Mouse (Mus musculus) midbrain, postnatal 0 days (tissue): ENCODE results near the gene Irf2bp2. TPM values are rescaled to one million over a fixed set of nuclear protein-coding genes. Genes with fewer than 3 reads are reported as not detected.
A peak's percentile ranks its signal among the peaks of the same experiment; 100 is the strongest.

ENCODE experiments used
- ATAC-seq: fragments of 200-750 bp; cut with Nextera tagmentation; 2 replicates; pipeline ENCODE4 v1.8.0; 2017; ENCODE audit warnings: moderate number of reproducible peaks, mild to moderate bottlenecking, moderate TSS enrichment, moderate library complexity; ENCODE audit not compliant: low FRiP score
- DNase-seq: peaks from one replicate; pipeline ENCODE4 v3.0.0-alpha.2; 2015; ENCODE audit warnings: low spot score
- H3K27ac ChIP-seq: fragments of 300-500 bp; sonication (generic); 2 replicates; pipeline ENCODE4 v1.5.1; 2014; ENCODE audit warnings: low read depth, mild to moderate bottlenecking, low read length, mixed read lengths
- H3K27me3 ChIP-seq: fragments of 300-500 bp; sonication (generic); 2 replicates; pipeline ENCODE4 v1.6.1; 2014; ENCODE audit warnings: low read length, control low read depth, mixed read lengths; ENCODE audit not compliant: insufficient read depth
- H3K36me3 ChIP-seq: fragments of 300-500 bp; sonication (generic); 2 replicates; pipeline ENCODE4 v1.6.1; 2014; ENCODE audit warnings: low read length, control low read depth, mixed read lengths; ENCODE audit not compliant: insufficient read depth
- H3K4me1 ChIP-seq: fragments of 300-500 bp; sonication (generic); 2 replicates; pipeline ENCODE4 v1.6.1; 2014; ENCODE audit warnings: mild to moderate bottlenecking, control low read depth, antibody characterized with exemption, low read length, mixed read lengths; ENCODE audit not compliant: insufficient read depth
- H3K4me2 ChIP-seq: fragments of 300-500 bp; sonication (generic); 2 replicates; pipeline ENCODE4 v1.6.1; 2014; ENCODE audit warnings: low read depth, mild to moderate bottlenecking, low read length, mixed read lengths; ENCODE audit not compliant: poor library complexity, severe bottlenecking
- H3K4me3 ChIP-seq: fragments of 300-500 bp; sonication (generic); 2 replicates; pipeline ENCODE4 v1.5.1; 2014; ENCODE audit warnings: low read depth, mild to moderate bottlenecking, low read length, moderate library complexity
- H3K9ac ChIP-seq: fragments of 300-500 bp; sonication (generic); replicated peaks from 2 replicates; pipeline ENCODE4 v1.6.1; 2014; ENCODE audit warnings: mild to moderate bottlenecking, low read length, moderate library complexity, mixed read lengths; ENCODE audit not compliant: poor library complexity, severe bottlenecking
- H3K9me3 ChIP-seq: fragments of 300-500 bp; sonication (generic); 2 replicates; pipeline ENCODE4 v1.6.1; 2016; ENCODE audit warnings: low read length, control low read depth
- CTCF ChIP-seq: IDR thresholded peaks from 2 replicates; pipeline ENCODE4 v1.5.1; 2016; ENCODE audit warnings: antibody characterized with exemption, mild to moderate bottlenecking
- WGBS: fragments of 180-500 bp; shearing (Covaris S2); extraction: QIAGEN DNeasy Blood & Tissue Kit; methylation state at CpG from one replicate; pipeline ENCODE4 v1.1.7; 2014; 5-methylcytosine and 5-hydroxymethylcytosine counted together
- polyA plus RNA-seq: library from polyadenylated mRNA; unstranded; fragments of >200 nt; fragmentation: Nextera tagmentation; extraction: Ambion mirVana; gene quantifications from 2 replicates; pipeline ENCODE4 v1.2.1, GENCODE M21; 2015
- total RNA-seq: library from RNA; depleted of rRNA; stranded (reverse); fragments of >200 nt; gene quantifications from 2 replicates; pipeline ENCODE4 v1.2.3, GENCODE M21; 2014

The Irf2bp2 gene
- total and polyA plus RNA-seq, 2 experiments from 2014 or later, result 9.2 to 88.2 TPM

- Histone ChIP-seq H3K36me3 (no peaks in the 10 kb centered on the region), H3K4me1 (peaks cover 5% of the 10 kb centered on the region; the same call in 1 of the 2 replicates), H3K9me3 (no peaks in the 10 kb centered on the region), H3K27me3 (no peaks in the 10 kb centered on the region), H3K27ac (no peak overlapping the region), H3K4me2 (no peak overlapping the region), H3K9ac (no peak overlapping the region), H3K4me3 (no peak overlapping the region)
- DNase-seq (no peak), ATAC-seq (no peak)
- 81% methylated on average over 8 of the region's 8 CpGs for WGBS
- no peak for TF ChIP-seq CTCF
Measured at GRCm38 (mm10) chr8:126543407-126543806, 50.4 kb downstream of the Irf2bp2 start.

- H3K9me3 ChIP-seq, result no peaks in the 10 kb centered on the region
- WGBS, result 77% methylated on average over 5 of the region's 5 CpGs
- H3K27ac ChIP-seq, result no peak overlapping the region
- ATAC-seq (no peak), DNase-seq (no peak)
- TF ChIP-seq CTCF, result no peak
- no peaks in the 10 kb centered on the region for H3K36me3 ChIP-seq
- H3K4me3 ChIP-seq, result no peak overlapping the region
- no peaks in the 10 kb centered on the region for H3K27me3 ChIP-seq
- no peak overlapping the region for H3K4me2 ChIP-seq
- no peak overlapping the region for H3K9ac ChIP-seq
- H3K4me1 ChIP-seq, result peaks cover 11% of the 10 kb centered on the region
Measured at GRCm38 (mm10) chr8:126542757-126543156, 51.0 kb downstream of the Irf2bp2 start.

DNA sequence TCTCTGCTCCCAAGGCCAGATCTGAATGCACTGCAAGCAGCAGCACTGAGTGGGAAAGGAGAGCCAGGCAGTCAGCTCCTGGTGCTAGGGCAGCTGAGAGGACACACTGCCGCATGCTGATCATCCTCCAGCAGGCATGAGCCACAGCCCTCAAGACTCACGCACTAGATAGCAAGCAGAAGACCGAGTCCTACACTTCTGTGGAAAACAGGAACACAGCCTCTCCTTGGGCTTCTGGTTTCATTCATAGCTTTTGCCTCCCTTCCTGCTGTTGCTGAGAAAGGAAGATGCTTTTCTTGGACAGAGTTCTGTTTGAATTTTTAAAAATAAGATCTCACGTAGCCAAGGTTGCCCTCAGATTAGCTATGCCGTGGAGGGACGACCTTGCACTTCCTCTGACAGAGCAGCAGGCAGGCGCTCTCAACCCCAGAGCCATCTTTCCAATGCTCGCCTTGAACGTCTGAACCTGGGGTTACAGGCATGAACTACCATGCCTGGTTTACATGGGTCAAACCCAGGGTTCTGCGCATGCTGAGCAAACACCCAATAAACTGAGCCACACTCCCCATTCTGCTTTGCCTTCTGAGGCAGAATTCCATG lies 51.6 kb downstream of the Irf2bp2 start:
- DNase-seq (no peak), ATAC-seq (no peak)
- no peaks in the 10 kb centered on the region for H3K27me3 ChIP-seq
- H3K4me3 ChIP-seq, result no peak overlapping the region
- peaks cover 16% of the 10 kb centered on the region for H3K4me1 ChIP-seq
- no peaks in the 10 kb centered on the region for H3K36me3 ChIP-seq
- no peak for TF ChIP-seq CTCF
- H3K4me2 ChIP-seq, result no peak overlapping the region
- no peaks in the 10 kb centered on the region for H3K9me3 ChIP-seq
- no peak overlapping the region for H3K9ac ChIP-seq
- no peak overlapping the region for H3K27ac ChIP-seq
- 75% methylated on average over 10 of the region's 10 CpGs for WGBS

DNA sequence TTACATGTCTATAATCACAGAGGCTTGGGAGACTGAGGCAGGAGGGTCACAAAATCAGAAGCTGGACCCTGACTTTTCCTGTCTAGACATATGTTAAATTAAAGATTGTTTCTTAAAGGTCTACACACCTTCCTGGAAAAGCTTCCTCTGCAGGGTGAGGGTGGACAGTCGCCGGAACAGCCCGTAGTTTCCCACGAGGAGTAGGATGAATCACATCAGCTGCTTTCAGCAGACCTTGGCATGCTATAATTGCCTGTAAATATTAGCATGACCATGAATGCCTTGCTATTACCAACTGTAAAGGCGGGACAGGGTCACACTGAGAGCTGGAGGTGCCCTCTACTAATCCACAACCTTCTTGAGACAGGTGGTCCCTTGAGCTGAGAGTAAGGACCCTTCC lies 53.5 kb downstream of the Irf2bp2 start:
- Histone ChIP-seq H3K9ac (no peak overlapping the region), H3K4me1 (peaks cover 30% of the 10 kb centered on the region), H3K27me3 (no peaks in the 10 kb centered on the region), H3K4me3 (no peak overlapping the region), H3K36me3 (no peaks in the 10 kb centered on the region), H3K4me2 (no peak overlapping the region), H3K27ac (peak overlapping the region; percentile 13; the same call in 1 of the 2 replicates), H3K9me3 (no peaks in the 10 kb centered on the region)
- no peak for TF ChIP-seq CTCF
- ATAC-seq, result no peak
- WGBS, result 89% methylated on average over 5 of the region's 5 CpGs
- no peak for DNase-seq

- DNase-seq, result no peak
- no peak overlapping the region for H3K4me3 ChIP-seq
Measured at GRCm38 (mm10) chr8:126539355-126540093, 54.3 kb downstream of the Irf2bp2 start.

More at GRCm38 (mm10) chr8:126539355-126540093, 54.3 kb downstream of the Irf2bp2 start:
- Histone ChIP-seq H3K9ac (no peak overlapping the region), H3K36me3 (no peaks in the 10 kb centered on the region), H3K27ac (peak overlapping the region; percentile 96), H3K27me3 (no peaks in the 10 kb centered on the region), H3K4me1 (peaks cover 30% of the 10 kb centered on the region), H3K4me2 (no peak overlapping the region), H3K9me3 (no peaks in the 10 kb centered on the region)
- ATAC-seq, result no peak
- WGBS, result 64% methylated on average over 10 of the region's 10 CpGs
- TF ChIP-seq CTCF, result no peak
